Mouse (Mus musculus): ENCODE results near the gene H2al1a. TPM values are rescaled to one million over a fixed set of nuclear protein-coding genes. Genes with fewer than 3 reads are reported as not detected.
"Not testable (repeated sequence)": the region's sequence is repeated elsewhere in the genome, so short reads cannot be mapped to it uniquely, and the experiment has no call there.

Gene H2al1a
- total RNA-seq, 4 experiments from 2014 or later = not detected

- not testable (repeated sequence) for DNase-seq (ENCODE audit: low spot score in 2 of 2)
Measured at GRCm38 (mm10) chrX:11327522-11327921, 28.5 kb downstream of the H2al1a start, which contains the start of gene H2al1j. TSS of gene H2al1j (plus strand) at chrX:11327822.

GRCm38 (mm10) chrX:11345762-11346161 lies 46.7 kb downstream of the H2al1a start:
- DNase-seq (ENCODE audit: low spot score in 2 of 2) = no peak

- DNase-seq (ENCODE audit: low spot score in 2 of 2) = no peak
Measured at GRCm38 (mm10) chrX:11346756-11347155, 47.7 kb downstream of the H2al1a start.

Other genes starting within 250 kb of the H2al1a start
- gene H2al1b, start 3.2 kb downstream of the H2al1a start, total RNA-seq (2022) = not detected
- gene H2al1c, start 6.4 kb downstream of the H2al1a start, total RNA-seq (2022) = not detected
- gene H2al1d, start 9.6 kb downstream of the H2al1a start, total RNA-seq (2022) = not detected
- under 1 TPM in 1 of 4 experiments, not detected in 3; 0.78 TPM for gene H2al1e, start 12.7 kb downstream of the H2al1a start, total RNA-seq (2022)
- gene H2al1f, start 15.9 kb downstream of the H2al1a start, total RNA-seq (2022) = not detected
- not detected for gene H2al1g, start 19.0 kb downstream of the H2al1a start, total RNA-seq (2022)
- not detected for gene H2al1h, start 22.2 kb downstream of the H2al1a start, total RNA-seq (2022)
- not detected for gene H2al1i, start 25.4 kb downstream of the H2al1a start, total RNA-seq (2022)
- not detected for gene H2al1j, start 28.6 kb downstream of the H2al1a start, total RNA-seq (2022)

Data from left cerebral cortex, adult 8-10 months (tissue).